Mouse (Mus musculus): ENCODE results near the gene Foxk1. TPM values are rescaled to one million over a fixed set of nuclear protein-coding genes. Genes with fewer than 3 reads are reported as not detected.

The Foxk1 gene
- total and polyA plus RNA-seq, 2 experiments from 2014 or later = 1.8 to 9.5 TPM

GRCm38 (mm10) chr5:142500918-142501317 lies 99.6 kb downstream of the Foxk1 start:
- Histone ChIP-seq H3K4me2 (ENCODE audit: low read depth, low read length) (no peak overlapping the region), H3K27ac (ENCODE audit: low read depth) (no peak overlapping the region), H3K4me1 (ENCODE audit: control insufficient read depth, insufficient read depth) (no peaks in the 10 kb centered on the region), H3K27me3 (ENCODE audit: control insufficient read depth, insufficient read depth, low read length) (no peaks in the 10 kb centered on the region), H3K9ac (replicated peaks; ENCODE audit: low read depth, low read length) (no peak overlapping the region), H3K9me3 (replicated peaks; ENCODE audit: control insufficient read depth, low read length) (no peaks in the 10 kb centered on the region), H3K4me3 (ENCODE audit: low read depth, low read length) (no peak overlapping the region), H3K36me3 (replicated peaks; ENCODE audit: control insufficient read depth, insufficient read depth, low read length) (no peaks in the 10 kb centered on the region)
- whole genome bisulfite sequencing = 81% methylated on average over 10 of the region's 10 CpGs
- ATAC-seq (ENCODE audit: insufficient read depth, low read depth) = no peak
- TF ChIP-seq CTCF (IDR thresholded peaks at IDR 0.05; ENCODE audit: low read depth) = no peak
- no peak for DNase-seq (ENCODE audit: low spot score)

- no peak overlapping the region for H3K27ac ChIP-seq (ENCODE audit: low read depth)
- DNase-seq (ENCODE audit: low spot score) (peak; percentile 94), ATAC-seq (ENCODE audit: insufficient read depth, low read depth) (peak; percentile 92)
- 0% methylated on average over 3 of the region's 3 CpGs for WGBS
- H3K9ac ChIP-seq (replicated peaks; ENCODE audit: low read depth, low read length) = no peak overlapping the region
- TF ChIP-seq EP300 (IDR thresholded peaks at IDR 0.05; ENCODE audit: low read depth) (no peak), CTCF (IDR thresholded peaks at IDR 0.05; ENCODE audit: low read depth) (peak; percentile 92)
- no peaks in the 10 kb centered on the region for H3K9me3 ChIP-seq (replicated peaks; ENCODE audit: control insufficient read depth, low read length)
- H3K4me3 ChIP-seq (ENCODE audit: low read depth, low read length) = no peak overlapping the region
- H3K4me1 ChIP-seq (ENCODE audit: control insufficient read depth, insufficient read depth) = no peaks in the 10 kb centered on the region
- no peaks in the 10 kb centered on the region for H3K27me3 ChIP-seq (ENCODE audit: control insufficient read depth, insufficient read depth, low read length)
- H3K36me3 ChIP-seq (replicated peaks; ENCODE audit: control insufficient read depth, insufficient read depth, low read length) = no peaks in the 10 kb centered on the region
- H3K4me2 ChIP-seq (ENCODE audit: low read depth, low read length) = no peak overlapping the region
Measured at GRCm38 (mm10) chr5:142502414-142502813, 101.1 kb downstream of the Foxk1 start.

DNA sequence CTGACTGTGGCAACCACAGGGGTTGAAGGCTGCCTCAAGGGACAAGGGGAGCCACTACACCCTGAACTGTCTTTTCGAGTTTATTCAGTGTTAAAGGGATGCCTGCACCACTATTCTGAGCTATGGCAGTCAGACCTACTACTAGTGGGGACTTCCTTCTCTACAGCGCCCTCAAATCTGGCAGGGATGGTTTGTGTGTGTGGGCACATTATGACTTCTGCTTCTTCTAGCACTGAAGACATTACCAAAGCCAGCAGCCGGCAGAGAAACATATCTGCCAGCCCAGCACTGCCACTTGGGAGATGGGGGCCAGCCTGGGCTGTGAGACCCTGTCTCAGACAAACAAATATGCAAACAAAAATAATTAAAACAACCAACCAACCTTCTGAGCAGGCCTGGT lies 102.9 kb downstream of the Foxk1 start:
- Histone ChIP-seq H3K4me1 (ENCODE audit: control insufficient read depth, insufficient read depth) (peaks cover 2% of the 10 kb centered on the region; the same call in 1 of the 2 replicates), H3K4me3 (ENCODE audit: low read depth, low read length) (no peak overlapping the region), H3K27ac (ENCODE audit: low read depth) (no peak overlapping the region), H3K27me3 (ENCODE audit: control insufficient read depth, insufficient read depth, low read length) (no peaks in the 10 kb centered on the region), H3K36me3 (replicated peaks; ENCODE audit: control insufficient read depth, insufficient read depth, low read length) (no peaks in the 10 kb centered on the region), H3K9ac (replicated peaks; ENCODE audit: low read depth, low read length) (no peak overlapping the region), H3K9me3 (replicated peaks; ENCODE audit: control insufficient read depth, low read length) (no peaks in the 10 kb centered on the region), H3K4me2 (ENCODE audit: low read depth, low read length) (no peak overlapping the region)
- ATAC-seq (ENCODE audit: insufficient read depth, low read depth) (no peak), DNase-seq (ENCODE audit: low spot score) (no peak)
- WGBS = 88% methylated on average over 3 of the region's 3 CpGs
- no peak for TF ChIP-seq EP300 (IDR thresholded peaks at IDR 0.05; ENCODE audit: low read depth)
- no peak for TF ChIP-seq CTCF (IDR thresholded peaks at IDR 0.05; ENCODE audit: low read depth)

DNA sequence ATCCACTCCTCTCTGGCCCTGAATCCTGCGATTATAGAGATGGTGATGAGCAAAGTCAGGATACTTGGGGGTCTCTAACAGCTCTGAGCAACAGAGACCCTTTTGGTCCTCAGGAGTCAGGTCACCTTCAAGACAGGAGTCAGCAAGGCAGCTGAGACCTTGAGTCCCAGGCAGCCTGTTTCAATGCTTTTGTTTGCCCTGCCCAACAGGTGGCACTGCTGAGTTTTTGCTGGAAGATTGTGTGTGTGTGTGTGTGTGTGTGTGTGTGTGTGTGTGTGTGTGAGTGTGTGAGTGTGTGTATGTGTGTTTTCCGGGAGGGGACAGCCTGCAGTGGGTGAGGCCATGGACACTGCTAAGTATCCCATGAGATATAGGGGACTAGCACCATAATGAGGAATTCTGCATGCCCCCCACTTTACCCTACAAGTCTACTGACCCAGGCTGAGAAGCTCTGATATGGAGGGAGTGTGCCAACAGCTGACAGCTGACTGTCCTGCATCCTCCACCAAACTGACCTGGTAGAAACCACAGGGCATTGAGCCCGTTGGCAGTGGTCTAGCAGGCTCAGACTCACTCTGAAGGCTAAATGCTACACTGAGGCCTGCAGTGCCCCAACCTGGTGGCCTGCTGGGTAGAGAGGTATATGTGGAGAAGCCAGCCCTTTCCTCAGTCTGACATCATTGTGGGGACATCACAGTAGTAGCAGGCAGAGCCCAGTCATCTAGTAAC lies 104.6 kb downstream of the Foxk1 start:
- ATAC-seq (ENCODE audit: insufficient read depth, low read depth) = no peak
- TF ChIP-seq EP300 (IDR thresholded peaks at IDR 0.05; ENCODE audit: low read depth) (no peak), CTCF (IDR thresholded peaks at IDR 0.05; ENCODE audit: low read depth) (peak; percentile 54)
- H3K27ac ChIP-seq (ENCODE audit: low read depth) = no peak overlapping the region

GRCm38 (mm10) chr5:142509141-142510060 lies 108.1 kb downstream of the Foxk1 start:
- peak overlapping the region; percentile 30; the same call in 1 of the 2 replicates for H3K4me2 ChIP-seq (ENCODE audit: low read depth, low read length)
- no peaks in the 10 kb centered on the region for H3K36me3 ChIP-seq (replicated peaks; ENCODE audit: control insufficient read depth, insufficient read depth, low read length)
- H3K27me3 ChIP-seq (ENCODE audit: control insufficient read depth, insufficient read depth, low read length) = no peaks in the 10 kb centered on the region
- peak overlapping the region; percentile 29; the same call in 1 of the 2 replicates for H3K9ac ChIP-seq (replicated peaks; ENCODE audit: low read depth, low read length)
- no peaks in the 10 kb centered on the region for H3K9me3 ChIP-seq (replicated peaks; ENCODE audit: control insufficient read depth, low read length)
- H3K27ac ChIP-seq (ENCODE audit: low read depth) = 0 out of 2 replicates have a peak overlapping the region, but pooled peaks have one; percentile 34
- 24% methylated on average over 15 of the region's 15 CpGs for WGBS
- DNase-seq (ENCODE audit: low spot score) (no peak), ATAC-seq (ENCODE audit: insufficient read depth, low read depth) (no peak; the same call in 1 of the 2 replicates)
- no peak for TF ChIP-seq EP300 (IDR thresholded peaks at IDR 0.05; ENCODE audit: low read depth)
- TF ChIP-seq CTCF (IDR thresholded peaks at IDR 0.05; ENCODE audit: low read depth) = no peak
- H3K4me1 ChIP-seq (ENCODE audit: control insufficient read depth, insufficient read depth) = peaks cover 9% of the 10 kb centered on the region
- no peak overlapping the region for H3K4me3 ChIP-seq (ENCODE audit: low read depth, low read length)

More for the DNA sequence above, 104.6 kb downstream of the Foxk1 start:
- no peak overlapping the region for H3K4me3 ChIP-seq (ENCODE audit: low read depth, low read length)
- H3K4me2 ChIP-seq (ENCODE audit: low read depth, low read length) = no peak overlapping the region
- H3K9ac ChIP-seq (replicated peaks; ENCODE audit: low read depth, low read length) = no peak overlapping the region
- DNase-seq (ENCODE audit: low spot score) = no peak
- 62% methylated on average over 3 of the region's 3 CpGs for WGBS
- H3K27me3 ChIP-seq (ENCODE audit: control insufficient read depth, insufficient read depth, low read length) = no peaks in the 10 kb centered on the region
- H3K36me3 ChIP-seq (replicated peaks; ENCODE audit: control insufficient read depth, insufficient read depth, low read length) = no peaks in the 10 kb centered on the region
- peaks cover 9% of the 10 kb centered on the region for H3K4me1 ChIP-seq (ENCODE audit: control insufficient read depth, insufficient read depth)
- H3K9me3 ChIP-seq (replicated peaks; ENCODE audit: control insufficient read depth, low read length) = no peaks in the 10 kb centered on the region
